Mouse (Mus musculus) ES-E14 (cell line): ENCODE results near the gene Dclk1. TPM values are rescaled to one million over a fixed set of nuclear protein-coding genes. Genes with fewer than 3 reads are reported as not detected.

Experiments used
- DNase-seq: peaks from one replicate; pipeline ENCODE4 v3.0.0-alpha.2; 2013; ENCODE audit warnings: low read depth, low spot score
- H3K27ac ChIP-seq: 2 replicates; pipeline ENCODE4 v1.5.1; 2012; ENCODE audit warnings: low read depth, mild to moderate bottlenecking, low read length, moderate library complexity, mixed read lengths; ENCODE audit not compliant: poor library complexity, insufficient read depth, severe bottlenecking
- H3K36me3 ChIP-seq: 2 replicates; pipeline ENCODE4 v1.6.1; 2012; ENCODE audit warnings: mild to moderate bottlenecking, low read length, moderate library complexity, mixed read lengths; ENCODE audit not compliant: control insufficient read depth, poor library complexity, insufficient read depth, severe bottlenecking
- H3K4me1 ChIP-seq, 2 experiments: fragments of 150-350 bp in 1 of 2; sonication (generic) in 1 of 2; 2 replicates each; pipeline ENCODE4 v1.6.1; 2012; ENCODE audit warnings: low read length in 2 of 2, mild to moderate bottlenecking in 1 of 2, mixed read lengths in 1 of 2; ENCODE audit not compliant: control insufficient read depth in 2 of 2, insufficient read depth in 2 of 2, poor library complexity in 1 of 2
- H3K4me3 ChIP-seq, 2 experiments: fragments of 150-350 bp in 1 of 2; sonication (generic) in 1 of 2; 2 replicates each; pipeline ENCODE4 v1.5.1; 2012; ENCODE audit warnings: low read length in 2 of 2, low read depth in 1 of 2, mild to moderate bottlenecking in 1 of 2, mixed read lengths in 1 of 2; ENCODE audit not compliant: insufficient read depth in 1 of 2, poor library complexity in 1 of 2, severe bottlenecking in 1 of 2
- H3K9ac ChIP-seq: 2 replicates; pipeline ENCODE4 v1.6.1; 2012; ENCODE audit warnings: low read depth, mild to moderate bottlenecking, low read length, mixed read lengths; ENCODE audit not compliant: poor library complexity, insufficient read depth, severe bottlenecking
- H3K9me3 ChIP-seq: fragments of 150-350 bp; sonication (generic); 2 replicates; pipeline ENCODE4 v1.6.1; 2012; ENCODE audit warnings: low read depth, mild to moderate bottlenecking, low read length; ENCODE audit not compliant: control insufficient read depth, insufficient read depth
- CHD2 ChIP-seq: IDR thresholded peaks from 2 replicates; pipeline ENCODE4 v1.6.1; 2014; ENCODE audit warnings: mild to moderate bottlenecking, low read depth, low read length, inconsistent platforms
- HCFC1 ChIP-seq: IDR thresholded peaks from 2 replicates; pipeline ENCODE4 v1.6.1; 2012; ENCODE audit warnings: low read length, inconsistent platforms, borderline replicate concordance; ENCODE audit not compliant: insufficient read depth
- MAFK ChIP-seq: IDR thresholded peaks from 2 replicates; pipeline ENCODE4 v1.6.1; 2014; ENCODE audit warnings: mild to moderate bottlenecking, low read depth, low read length, inconsistent platforms; ENCODE audit not compliant: insufficient read depth
- ZC3H11A ChIP-seq: IDR thresholded peaks from 2 replicates; pipeline ENCODE4 v1.6.1; 2012; ENCODE audit warnings: low read depth, mild to moderate bottlenecking, inconsistent platforms, low read length, borderline replicate concordance
- ZNF384 ChIP-seq: IDR thresholded peaks from 2 replicates; pipeline ENCODE4 v1.6.1; 2012; ENCODE audit warnings: low read depth, low read length, inconsistent platforms
- in situ Hi-C, 2 experiments: fragments of 600-800 bp; cut with MboI; formaldehyde crosslinking; loops; one replicate each; pipeline ENCODE4 v1.15.1; 2025; ENCODE audit warnings: low sequenced_read_pairs in 2 of 2, inconsistent platforms in 1 of 2; ENCODE audit not compliant: unreplicated experiment in 2 of 2
- total RNA-seq: library from RNA; depleted of rRNA; stranded (reverse); fragments of 300-350 nt; gene quantifications from 2 replicates; pipeline ENCODE4 v1.2.3, GENCODE M21; 2012

Dclk1 gene
- total RNA-seq, 1 experiment, result 1.7 TPM

GRCm38 (mm10) chr3:55336895-55337294 lies 94.7 kb downstream of the Dclk1 start:
- Histone ChIP-seq H3K9me3 (no peaks in the 10 kb centered on the region), H3K4me1 (no peaks in the 10 kb centered on the region), H3K4me3 (no peak overlapping the region), H3K36me3 (no peaks in the 10 kb centered on the region), H3K9ac (no peak overlapping the region), H3K27ac (no peak overlapping the region)
- no peak for DNase-seq
- TF ChIP-seq ZC3H11A (no peak), MAFK (no peak), HCFC1 (no peak), ZNF384 (no peak), CHD2 (no peak)
- in situ Hi-C loops, result no loop called here

- no peak for DNase-seq
- TF ChIP-seq HCFC1 (no peak), ZNF384 (no peak), CHD2 (no peak), MAFK (no peak), ZC3H11A (no peak)
- Histone ChIP-seq H3K9me3 (no peaks in the 10 kb centered on the region), H3K36me3 (no peaks in the 10 kb centered on the region), H3K4me1 (no peaks in the 10 kb centered on the region), H3K27ac (no peak overlapping the region), H3K4me3 (no peak overlapping the region), H3K9ac (no peak overlapping the region)
- in situ Hi-C loops, result no loop called here
Observed at GRCm38 (mm10) chr3:55337671-55338070, 95.5 kb downstream of the Dclk1 start.

- TF ChIP-seq CHD2 (no peak), ZC3H11A (no peak), ZNF384 (no peak), HCFC1 (no peak), MAFK (no peak)
- in situ Hi-C loops, result no loop called here
- Histone ChIP-seq H3K9ac (no peak overlapping the region), H3K4me1 (no peaks in the 10 kb centered on the region), H3K27ac (no peak overlapping the region), H3K36me3 (no peaks in the 10 kb centered on the region), H3K4me3 (no peak overlapping the region), H3K9me3 (no peaks in the 10 kb centered on the region)
- no peak for DNase-seq
Observed at GRCm38 (mm10) chr3:55342445-55342844, 100.3 kb downstream of the Dclk1 start.

- TF ChIP-seq CHD2, result no peak
- no peak for TF ChIP-seq MAFK
- TF ChIP-seq HCFC1, result no peak
- TF ChIP-seq ZC3H11A, result no peak
- no peak for TF ChIP-seq ZNF384
- no peak for DNase-seq
- H3K9me3 ChIP-seq, result no peaks in the 10 kb centered on the region
- H3K36me3 ChIP-seq, result no peaks in the 10 kb centered on the region
- in situ Hi-C loops, result no loop called here
- H3K4me3 ChIP-seq, result no peak overlapping the region
- no peak overlapping the region for H3K27ac ChIP-seq
- H3K9ac ChIP-seq, result no peak overlapping the region
- H3K4me1 ChIP-seq, result no peaks in the 10 kb centered on the region
Observed at GRCm38 (mm10) chr3:55347371-55348025, 105.3 kb downstream of the Dclk1 start.

- Histone ChIP-seq H3K36me3 (no peaks in the 10 kb centered on the region), H3K4me1 (no peaks in the 10 kb centered on the region), H3K4me3 (no peak overlapping the region), H3K9ac (no peak overlapping the region), H3K9me3 (no peaks in the 10 kb centered on the region), H3K27ac (no peak overlapping the region)
- no peak for TF ChIP-seq MAFK
- TF ChIP-seq CHD2, result no peak
- no peak for TF ChIP-seq ZC3H11A
- no peak for TF ChIP-seq HCFC1
- TF ChIP-seq ZNF384, result no peak
- in situ Hi-C loops, result no loop called here
- DNase-seq, result no peak
Observed at GRCm38 (mm10) chr3:55348026-55348390, 105.8 kb downstream of the Dclk1 start.
